Mouse (Mus musculus): ENCODE data around the gene Dlx1.

GRCm38 (mm10) chr2:71494503-71494902 lies 33.4 kb upstream of the Dlx1 start:
- no peak for TF ChIP-seq CTCF (IDR thresholded peaks at IDR 0.05; ENCODE audit: borderline replicate concordance, extremely low read depth, insufficient read depth, insufficient read length)
- TF ChIP-seq POLR2A (IDR thresholded peaks at IDR 0.05; ENCODE audit: borderline replicate concordance, extremely low read depth, insufficient read depth, insufficient read length, poor library complexity, severe bottlenecking) = no peak

Measured in brain, embryonic 14.5 days (tissue).